Mouse (Mus musculus): Measurements from ENCODE around the gene Cela1. TPM values are rescaled to one million over a fixed set of nuclear protein-coding genes. Genes with fewer than 3 reads are reported as not detected.

Cela1 gene
- total RNA-seq, 1 experiment from 2014 or later: 58.6 TPM

- no peak for DNase-seq
Observed at GRCm38 (mm10) chr15:100703913-100704312, 16.2 kb upstream of the Cela1 start.

DNA sequence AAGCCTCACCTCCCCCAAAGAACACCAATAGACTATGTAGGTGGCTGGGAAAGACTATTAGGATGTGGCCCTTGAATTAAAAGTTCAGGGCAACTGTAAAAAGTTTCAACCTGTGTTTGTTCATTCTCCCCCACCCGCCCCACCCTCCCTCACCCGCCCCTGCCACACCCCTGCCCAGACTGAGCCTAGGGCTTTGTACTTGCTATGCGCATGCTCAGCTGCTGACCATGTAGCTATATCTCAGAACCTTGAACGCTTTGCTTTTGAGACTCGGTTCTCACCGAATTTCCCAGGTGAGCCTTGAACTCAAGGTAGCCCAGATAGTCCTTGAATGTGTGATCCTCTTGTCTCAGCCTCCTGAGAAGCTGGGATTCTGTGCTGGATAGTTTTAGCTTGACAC, 14.1 kb upstream of the Cela1 start:
- no peak for DNase-seq

DNA sequence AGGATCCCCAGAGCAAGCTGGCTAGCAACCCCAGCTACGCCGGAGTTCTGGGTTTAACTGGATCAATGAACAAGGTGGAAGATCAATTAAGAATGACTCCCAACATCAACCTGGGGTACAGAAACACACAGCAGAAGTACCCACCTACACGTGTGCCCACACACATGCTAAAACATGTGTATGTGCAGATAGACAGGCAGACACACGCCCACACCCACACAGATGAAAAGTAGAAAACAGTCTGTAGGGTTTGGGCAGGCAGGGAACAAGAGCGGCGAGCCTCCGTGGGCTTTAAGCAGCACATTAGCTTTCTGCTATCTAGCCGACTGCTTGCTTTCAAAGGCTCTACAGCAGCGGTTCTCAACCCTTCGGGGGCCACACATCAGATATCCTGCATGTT, 13.4 kb upstream of the Cela1 start:
- no peak for DNase-seq

DNA sequence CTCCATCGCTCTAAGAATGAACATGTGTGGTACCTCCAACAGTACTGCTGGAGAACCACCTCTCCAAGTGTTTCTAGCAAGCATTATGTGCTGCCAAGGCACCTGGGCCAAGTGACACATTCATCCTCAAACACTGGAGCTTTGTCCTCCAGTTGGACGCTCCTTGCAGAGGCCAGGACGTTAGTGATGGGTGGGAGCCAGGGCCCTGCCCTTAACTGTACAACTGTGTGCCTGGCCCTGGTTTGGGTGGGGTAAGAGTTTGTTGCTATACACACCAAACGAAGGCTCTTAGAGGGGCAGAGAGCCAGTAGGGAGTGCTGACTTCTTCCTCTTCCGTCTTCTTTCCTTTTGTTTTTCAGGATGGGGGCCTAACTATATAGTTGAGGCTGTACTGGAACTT, 12.7 kb upstream of the Cela1 start:
- no peak for DNase-seq

DNA sequence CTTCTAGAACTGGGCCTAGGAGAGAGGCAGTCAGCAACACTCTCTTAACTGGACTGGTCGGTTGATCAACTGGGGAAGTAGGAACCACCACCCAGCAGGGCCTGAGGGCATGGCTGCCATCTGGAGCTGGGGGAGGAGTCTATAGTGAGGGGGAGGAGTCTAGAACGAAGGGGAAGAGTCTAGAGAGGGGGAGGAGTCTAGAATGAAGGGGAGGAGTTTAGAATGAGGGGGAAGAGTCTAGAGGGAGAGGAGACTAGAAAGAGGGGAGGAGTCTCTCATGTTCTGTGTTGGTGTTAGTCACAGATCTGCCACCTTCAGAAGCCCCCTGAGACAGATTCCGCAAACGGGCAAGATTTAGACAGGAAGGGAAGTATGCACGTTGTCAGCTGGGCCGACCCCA, 11.7 kb upstream of the Cela1 start:
- no peak for DNase-seq

- no peak for DNase-seq
Observed at GRCm38 (mm10) chr15:100698078-100698477, 10.4 kb upstream of the Cela1 start.

DNA sequence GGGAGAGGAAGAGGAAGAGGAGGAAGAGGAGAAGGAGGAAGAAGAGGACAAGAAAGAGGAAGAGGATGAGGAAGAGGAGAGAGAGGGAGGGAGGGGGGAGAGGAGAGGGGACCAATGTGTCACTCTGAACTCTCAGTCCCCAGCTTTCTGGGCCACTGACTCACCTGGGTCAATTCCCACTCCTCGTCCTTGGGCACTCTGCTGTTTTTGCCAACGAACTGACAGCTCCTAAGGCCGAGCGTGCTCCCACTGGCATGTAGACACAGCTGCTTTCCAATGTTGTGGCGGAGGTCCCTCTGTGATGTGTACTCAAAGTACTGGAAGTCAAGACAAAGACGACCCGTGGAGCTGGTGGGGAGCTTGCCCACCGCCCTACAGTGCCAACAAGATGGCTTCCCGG, 6.7 kb upstream of the Cela1 start:
- DNase-seq: peak; percentile 60

- no peak for DNase-seq
Observed at GRCm38 (mm10) chr15:100691990-100692389, 4.3 kb upstream of the Cela1 start.

DNA sequence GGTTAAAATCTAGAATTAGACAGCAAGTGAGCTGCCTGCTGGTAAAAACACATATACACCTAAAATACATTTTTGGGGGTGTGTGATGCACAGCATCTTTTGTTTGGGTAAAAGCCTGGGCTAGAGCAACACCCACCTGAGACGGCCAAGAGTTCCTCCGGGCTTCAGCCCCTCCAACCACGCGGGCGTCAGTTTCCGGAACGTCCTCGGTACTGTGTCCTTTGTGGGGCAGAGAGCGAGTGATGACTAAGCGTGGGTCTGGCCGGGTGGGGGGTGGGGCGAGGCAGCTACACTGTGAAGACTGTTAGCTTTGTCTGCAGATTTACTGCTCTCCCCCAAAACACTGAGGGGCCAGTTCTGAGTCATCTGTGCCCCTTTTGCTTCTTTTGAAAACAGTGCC, 732 bp downstream of the Cela1 start:
- DNase-seq: peak; percentile 71

GRCm38 (mm10) chr15:100686434-100686833, 1.3 kb downstream of the Cela1 start:
- no peak for DNase-seq

GRCm38 (mm10) chr15:100685849-100686248, 1.9 kb downstream of the Cela1 start:
- DNase-seq: no peak

DNA sequence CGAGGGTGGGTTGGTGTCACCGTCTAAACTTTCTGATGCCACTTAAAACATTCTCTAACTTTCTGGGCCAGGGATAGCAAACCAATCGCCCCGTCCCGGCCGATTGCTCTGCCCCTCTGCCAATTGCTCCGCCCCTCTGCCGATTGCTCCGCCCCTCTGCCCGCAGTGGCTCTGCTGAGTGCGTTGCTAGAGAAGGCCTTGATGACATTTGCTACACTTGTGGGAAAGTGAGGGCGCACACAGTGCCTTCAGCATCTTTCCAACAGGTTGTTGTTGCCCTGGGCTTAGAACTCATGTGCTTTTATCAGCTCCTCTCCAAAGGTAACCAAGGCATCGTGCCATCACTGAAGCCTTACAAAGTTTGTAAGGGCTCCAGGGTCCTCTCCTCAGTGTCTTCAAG, 2.5 kb downstream of the Cela1 start:
- DNase-seq: no peak

GRCm38 (mm10) chr15:100684450-100684849, 3.3 kb downstream of the Cela1 start:
- no peak for DNase-seq

GRCm38 (mm10) chr15:100683041-100683440, 4.7 kb downstream of the Cela1 start:
- DNase-seq: peak; percentile 68

- no peak for DNase-seq
Observed at GRCm38 (mm10) chr15:100681770-100682169, 6.0 kb downstream of the Cela1 start.

DNA sequence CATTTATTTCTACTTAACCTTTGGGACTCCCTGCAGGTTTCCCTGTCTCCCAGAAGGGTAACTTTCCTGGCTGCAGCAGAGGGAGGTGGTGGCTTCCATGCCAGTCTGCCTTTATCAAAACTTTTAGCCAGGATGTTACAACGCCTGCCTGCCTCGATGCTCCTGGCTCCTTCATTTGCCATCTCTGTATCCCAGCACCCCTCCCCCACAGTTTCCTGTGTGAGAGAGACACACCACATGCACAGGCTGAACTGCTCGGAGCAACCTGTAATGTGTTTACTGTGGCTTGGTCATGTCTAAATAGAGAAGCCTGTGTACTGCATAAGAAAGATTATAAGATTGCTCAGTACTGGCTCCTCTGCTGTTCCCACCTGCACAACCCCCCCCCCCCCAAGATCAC, 7.3 kb downstream of the Cela1 start:
- DNase-seq: no peak

GRCm38 (mm10) chr15:100679005-100679404, 8.7 kb downstream of the Cela1 start:
- DNase-seq: no peak

DNA sequence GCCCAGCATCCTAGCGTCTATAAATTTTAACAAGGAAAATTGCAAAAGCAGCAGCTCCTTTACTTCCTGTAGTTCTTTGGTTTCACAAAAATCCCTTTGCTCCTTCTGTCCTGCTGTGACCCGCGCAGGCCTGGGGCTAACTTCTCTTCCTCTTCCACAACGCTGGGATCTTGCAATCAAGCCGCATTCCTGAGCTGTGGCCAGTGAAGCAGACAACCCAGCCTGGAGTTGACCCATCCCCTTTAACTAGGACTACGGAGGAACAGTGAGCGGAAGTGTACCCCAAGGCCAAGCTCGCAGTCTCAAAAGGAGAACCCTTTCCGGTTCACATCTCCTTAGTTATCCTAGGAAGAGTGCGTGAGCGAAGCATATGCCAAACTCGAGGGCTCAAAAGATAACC, 9.1 kb downstream of the Cela1 start:
- DNase-seq: no peak

DNA sequence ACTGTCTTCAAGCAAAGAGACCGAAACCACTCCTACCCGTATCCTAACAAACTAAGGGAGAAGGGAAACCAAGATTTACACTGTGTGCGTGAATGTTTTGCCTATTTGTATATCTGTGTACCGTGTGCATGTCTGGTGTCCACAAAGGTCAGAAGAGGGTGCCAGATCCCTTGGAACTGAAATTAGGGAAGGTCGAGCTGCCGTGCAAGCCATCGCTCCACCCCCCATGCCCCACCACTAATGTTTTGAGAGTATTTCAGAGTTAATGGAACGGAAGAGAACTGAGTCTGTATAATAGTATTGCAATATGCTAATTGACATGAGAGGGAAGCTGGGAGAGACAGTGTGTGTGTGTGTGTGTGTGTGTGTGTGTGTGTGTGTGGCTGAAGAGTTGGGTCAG, 10.0 kb downstream of the Cela1 start:
- no peak for DNase-seq

- no peak for DNase-seq
Observed at GRCm38 (mm10) chr15:100676521-100676920, 11.2 kb downstream of the Cela1 start.

- DNase-seq: no peak
Observed at GRCm38 (mm10) chr15:100675486-100675885, 12.2 kb downstream of the Cela1 start.

GRCm38 (mm10) chr15:100674566-100674965, 13.2 kb downstream of the Cela1 start:
- no peak for DNase-seq

- no peak for DNase-seq
Observed at GRCm38 (mm10) chr15:100673585-100674391, 13.9 kb downstream of the Cela1 start.

DNA sequence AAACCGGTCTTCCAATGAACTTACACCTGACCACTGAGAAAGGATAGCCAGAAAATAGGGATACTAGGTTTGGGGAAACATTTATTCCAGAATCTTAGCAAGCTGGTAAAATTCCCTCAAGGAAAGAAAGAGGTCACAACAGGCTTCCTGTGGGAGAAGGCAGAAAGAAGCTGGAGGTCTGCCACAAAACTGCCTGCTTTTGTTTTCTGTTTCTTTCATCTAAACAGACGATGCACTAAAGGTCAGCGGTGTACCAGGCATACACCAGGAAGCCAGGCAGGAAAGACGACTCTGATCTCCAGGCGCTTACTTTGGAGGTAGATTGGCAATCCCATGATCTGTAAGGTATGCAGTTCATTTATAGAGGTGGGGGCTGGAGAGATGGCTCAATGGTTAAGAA, 16.9 kb downstream of the Cela1 start:
- DNase-seq: no peak

GRCm38 (mm10) chr15:100670004-100670403, 17.7 kb downstream of the Cela1 start:
- no peak for DNase-seq
